Mouse (Mus musculus): ENCODE data around the gene Col6a6. TPM values are rescaled to one million over a fixed set of nuclear protein-coding genes. Genes with fewer than 3 reads are reported as not detected.

Col6a6 gene
- polyA plus RNA-seq, 1 experiment from 2014 or later: 1.2 TPM

- H3K9me3 ChIP-seq (ENCODE audit: control insufficient read depth, low read length): no peaks in the 10 kb centered on the region
- no peak overlapping the region for H3K4me3 ChIP-seq (ENCODE audit: low read depth, low read length)
- no peaks in the 10 kb centered on the region for H3K27me3 ChIP-seq (replicated peaks; ENCODE audit: control insufficient read depth, insufficient read depth, low read length)
- H3K4me2 ChIP-seq (ENCODE audit: low read length): no peak overlapping the region
- WGBS: 20% methylated on average over 3 of the region's 3 CpGs
- H3K9ac ChIP-seq (ENCODE audit: low read length): no peak overlapping the region
- no peak for DNase-seq (ENCODE audit: low spot score)
- H3K4me1 ChIP-seq (replicated peaks; ENCODE audit: control insufficient read depth, insufficient read depth, low read length): peaks cover 18% of the 10 kb centered on the region; the same call in 1 of the 2 replicates
- no peak overlapping the region for H3K27ac ChIP-seq (ENCODE audit: low read depth)
- no peak for ATAC-seq (replicated peaks; ENCODE audit: low FRiP score, low TSS enrichment, low read depth)
- H3K36me3 ChIP-seq (ENCODE audit: control insufficient read depth, insufficient read depth, low read length): no peaks in the 10 kb centered on the region
These were observed 39.8 kb downstream of the Col6a6 start for GRCm38 (mm10) chr9:105788203-105788602.

GRCm38 (mm10) chr9:105787800-105788199, 40.2 kb downstream of the Col6a6 start:
- Histone ChIP-seq H3K9ac (ENCODE audit: low read length) (no peak overlapping the region), H3K4me2 (ENCODE audit: low read length) (no peak overlapping the region), H3K9me3 (ENCODE audit: control insufficient read depth, low read length) (no peaks in the 10 kb centered on the region), H3K4me3 (ENCODE audit: low read depth, low read length) (no peak overlapping the region), H3K27ac (ENCODE audit: low read depth) (no peak overlapping the region), H3K27me3 (replicated peaks; ENCODE audit: control insufficient read depth, insufficient read depth, low read length) (no peaks in the 10 kb centered on the region), H3K4me1 (replicated peaks; ENCODE audit: control insufficient read depth, insufficient read depth, low read length) (peaks cover 18% of the 10 kb centered on the region; the same call in 1 of the 2 replicates), H3K36me3 (ENCODE audit: control insufficient read depth, insufficient read depth, low read length) (no peaks in the 10 kb centered on the region)
- DNase-seq (ENCODE audit: low spot score) (no peak), ATAC-seq (replicated peaks; ENCODE audit: low FRiP score, low TSS enrichment, low read depth) (no peak)
- 39% methylated on average over 11 of the region's 11 CpGs for WGBS

GRCm38 (mm10) chr9:105784026-105784425, 43.9 kb downstream of the Col6a6 start:
- no peaks in the 10 kb centered on the region for H3K9me3 ChIP-seq (ENCODE audit: control insufficient read depth, low read length)
- H3K4me1 ChIP-seq (replicated peaks; ENCODE audit: control insufficient read depth, insufficient read depth, low read length): peaks cover 16% of the 10 kb centered on the region; the same call in 1 of the 2 replicates
- H3K27ac ChIP-seq (ENCODE audit: low read depth): no peak overlapping the region
- DNase-seq (ENCODE audit: low spot score): no peak
- no peak overlapping the region for H3K4me2 ChIP-seq (ENCODE audit: low read length)
- no peak overlapping the region for H3K4me3 ChIP-seq (ENCODE audit: low read depth, low read length)
- no peaks in the 10 kb centered on the region for H3K36me3 ChIP-seq (ENCODE audit: control insufficient read depth, insufficient read depth, low read length)
- H3K9ac ChIP-seq (ENCODE audit: low read length): no peak overlapping the region
- no peaks in the 10 kb centered on the region for H3K27me3 ChIP-seq (replicated peaks; ENCODE audit: control insufficient read depth, insufficient read depth, low read length)
- no peak for ATAC-seq (replicated peaks; ENCODE audit: low FRiP score, low TSS enrichment, low read depth)
- 90% methylated on average over 4 of the region's 4 CpGs for WGBS

- H3K27ac ChIP-seq (ENCODE audit: low read depth): no peak overlapping the region
- H3K4me1 ChIP-seq (replicated peaks; ENCODE audit: control insufficient read depth, insufficient read depth, low read length): no peaks in the 10 kb centered on the region
- H3K4me2 ChIP-seq (ENCODE audit: low read length): no peak overlapping the region
- 93% methylated on average over 15 of the region's 15 CpGs for WGBS
- no peak for DNase-seq (ENCODE audit: low spot score)
- no peaks in the 10 kb centered on the region for H3K36me3 ChIP-seq (ENCODE audit: control insufficient read depth, insufficient read depth, low read length)
- no peaks in the 10 kb centered on the region for H3K27me3 ChIP-seq (replicated peaks; ENCODE audit: control insufficient read depth, insufficient read depth, low read length)
- ATAC-seq (replicated peaks; ENCODE audit: low FRiP score, low TSS enrichment, low read depth): no peak
- no peak overlapping the region for H3K9ac ChIP-seq (ENCODE audit: low read length)
- H3K4me3 ChIP-seq (ENCODE audit: low read depth, low read length): no peak overlapping the region
- H3K9me3 ChIP-seq (ENCODE audit: control insufficient read depth, low read length): no peaks in the 10 kb centered on the region
These were observed 47.3 kb downstream of the Col6a6 start for GRCm38 (mm10) chr9:105780696-105781095.

- no peaks in the 10 kb centered on the region for H3K9me3 ChIP-seq (ENCODE audit: control insufficient read depth, low read length)
- ATAC-seq (replicated peaks; ENCODE audit: low FRiP score, low TSS enrichment, low read depth) (no peak), DNase-seq (ENCODE audit: low spot score) (no peak)
- 92% methylated on average over 6 of the region's 6 CpGs for WGBS
- H3K27ac ChIP-seq (ENCODE audit: low read depth): no peak overlapping the region
- H3K36me3 ChIP-seq (ENCODE audit: control insufficient read depth, insufficient read depth, low read length): no peaks in the 10 kb centered on the region
- no peak overlapping the region for H3K4me3 ChIP-seq (ENCODE audit: low read depth, low read length)
- H3K4me1 ChIP-seq (replicated peaks; ENCODE audit: control insufficient read depth, insufficient read depth, low read length): no peaks in the 10 kb centered on the region
- H3K27me3 ChIP-seq (replicated peaks; ENCODE audit: control insufficient read depth, insufficient read depth, low read length): no peaks in the 10 kb centered on the region
- no peak overlapping the region for H3K4me2 ChIP-seq (ENCODE audit: low read length)
- no peak overlapping the region for H3K9ac ChIP-seq (ENCODE audit: low read length)
These were observed 49.2 kb downstream of the Col6a6 start for GRCm38 (mm10) chr9:105778741-105779140.

- DNase-seq (ENCODE audit: low spot score) (no peak), ATAC-seq (replicated peaks; ENCODE audit: low FRiP score, low TSS enrichment, low read depth) (no peak)
- Histone ChIP-seq H3K9ac (ENCODE audit: low read length) (no peak overlapping the region), H3K4me1 (replicated peaks; ENCODE audit: control insufficient read depth, insufficient read depth, low read length) (no peaks in the 10 kb centered on the region), H3K4me3 (ENCODE audit: low read depth, low read length) (no peak overlapping the region), H3K9me3 (ENCODE audit: control insufficient read depth, low read length) (no peaks in the 10 kb centered on the region), H3K36me3 (ENCODE audit: control insufficient read depth, insufficient read depth, low read length) (no peaks in the 10 kb centered on the region), H3K27me3 (replicated peaks; ENCODE audit: control insufficient read depth, insufficient read depth, low read length) (no peaks in the 10 kb centered on the region), H3K4me2 (ENCODE audit: low read length) (no peak overlapping the region), H3K27ac (ENCODE audit: low read depth) (no peak overlapping the region)
- WGBS: 77% methylated on average over 7 of the region's 7 CpGs
These were observed 53.1 kb downstream of the Col6a6 start for GRCm38 (mm10) chr9:105774878-105775277.

GRCm38 (mm10) chr9:105774321-105774720, 53.6 kb downstream of the Col6a6 start:
- Histone ChIP-seq H3K27me3 (replicated peaks; ENCODE audit: control insufficient read depth, insufficient read depth, low read length) (no peaks in the 10 kb centered on the region), H3K27ac (ENCODE audit: low read depth) (no peak overlapping the region)

GRCm38 (mm10) chr9:105771380-105771779, 56.6 kb downstream of the Col6a6 start:
- no peaks in the 10 kb centered on the region for H3K27me3 ChIP-seq (replicated peaks; ENCODE audit: control insufficient read depth, insufficient read depth, low read length)
- 79% methylated on average over 3 of the region's 3 CpGs for WGBS
- no peak overlapping the region for H3K4me3 ChIP-seq (ENCODE audit: low read depth, low read length)

More at GRCm38 (mm10) chr9:105774321-105774720, 53.6 kb downstream of the Col6a6 start:
- no peak for DNase-seq (ENCODE audit: low spot score)
- no peak overlapping the region for H3K4me2 ChIP-seq (ENCODE audit: low read length)
- no peaks in the 10 kb centered on the region for H3K36me3 ChIP-seq (ENCODE audit: control insufficient read depth, insufficient read depth, low read length)
- 93% methylated on average over 19 of the region's 19 CpGs for WGBS
- no peak for ATAC-seq (replicated peaks; ENCODE audit: low FRiP score, low TSS enrichment, low read depth)
- no peaks in the 10 kb centered on the region for H3K4me1 ChIP-seq (replicated peaks; ENCODE audit: control insufficient read depth, insufficient read depth, low read length)
- H3K9ac ChIP-seq (ENCODE audit: low read length): no peak overlapping the region
- H3K4me3 ChIP-seq (ENCODE audit: low read depth, low read length): no peak overlapping the region
- H3K9me3 ChIP-seq (ENCODE audit: control insufficient read depth, low read length): no peaks in the 10 kb centered on the region

GRCm38 (mm10) chr9:105770690-105771089, 57.3 kb downstream of the Col6a6 start:
- no peaks in the 10 kb centered on the region for H3K27me3 ChIP-seq (replicated peaks; ENCODE audit: control insufficient read depth, insufficient read depth, low read length)
- H3K4me2 ChIP-seq (ENCODE audit: low read length): no peak overlapping the region
- no peaks in the 10 kb centered on the region for H3K36me3 ChIP-seq (ENCODE audit: control insufficient read depth, insufficient read depth, low read length)
- no peaks in the 10 kb centered on the region for H3K9me3 ChIP-seq (ENCODE audit: control insufficient read depth, low read length)
- DNase-seq (ENCODE audit: low spot score) (no peak), ATAC-seq (replicated peaks; ENCODE audit: low FRiP score, low TSS enrichment, low read depth) (no peak)
- WGBS: 68% methylated on average over 7 of the region's 7 CpGs
- H3K4me3 ChIP-seq (ENCODE audit: low read depth, low read length): no peak overlapping the region
- no peak overlapping the region for H3K27ac ChIP-seq (ENCODE audit: low read depth)
- no peak overlapping the region for H3K9ac ChIP-seq (ENCODE audit: low read length)
- H3K4me1 ChIP-seq (replicated peaks; ENCODE audit: control insufficient read depth, insufficient read depth, low read length): no peaks in the 10 kb centered on the region

More at GRCm38 (mm10) chr9:105771380-105771779, 56.6 kb downstream of the Col6a6 start:
- H3K9ac ChIP-seq (ENCODE audit: low read length): no peak overlapping the region
- no peak overlapping the region for H3K4me2 ChIP-seq (ENCODE audit: low read length)
- H3K9me3 ChIP-seq (ENCODE audit: control insufficient read depth, low read length): no peaks in the 10 kb centered on the region
- DNase-seq (ENCODE audit: low spot score) (no peak), ATAC-seq (replicated peaks; ENCODE audit: low FRiP score, low TSS enrichment, low read depth) (no peak)
- no peak overlapping the region for H3K27ac ChIP-seq (ENCODE audit: low read depth)
- H3K36me3 ChIP-seq (ENCODE audit: control insufficient read depth, insufficient read depth, low read length): no peaks in the 10 kb centered on the region
- no peaks in the 10 kb centered on the region for H3K4me1 ChIP-seq (replicated peaks; ENCODE audit: control insufficient read depth, insufficient read depth, low read length)
